Mouse (Mus musculus) hindbrain, postnatal 0 days (tissue): ENCODE results near the gene Ccin. TPM values are rescaled to one million over a fixed set of nuclear protein-coding genes. Genes with fewer than 3 reads are reported as not detected.

Experiments used
- ATAC-seq: fragments of 200-750 bp; cut with Nextera tagmentation; 2 replicates; pipeline ENCODE4 v1.8.0; 2017; ENCODE audit warnings: mild to moderate bottlenecking, moderate TSS enrichment, moderate library complexity
- DNase-seq: peaks from one replicate; pipeline ENCODE4 v3.0.0-alpha.2; 2015; ENCODE audit warnings: low spot score
- H3K27ac ChIP-seq: fragments of 300-500 bp; sonication (generic); 2 replicates; pipeline ENCODE4 v1.5.1; 2014; ENCODE audit warnings: mild to moderate bottlenecking
- H3K27me3 ChIP-seq: fragments of 300-500 bp; sonication (generic); 2 replicates; pipeline ENCODE4 v1.6.1; 2014; ENCODE audit warnings: low read length, mixed read lengths; ENCODE audit not compliant: insufficient read depth
- H3K36me3 ChIP-seq: fragments of 300-500 bp; sonication (generic); 2 replicates; pipeline ENCODE4 v1.6.1; 2014; ENCODE audit warnings: low read length, mixed read lengths; ENCODE audit not compliant: insufficient read depth
- H3K4me1 ChIP-seq: fragments of 300-500 bp; sonication (generic); 2 replicates; pipeline ENCODE4 v1.6.1; 2014; ENCODE audit warnings: antibody characterized with exemption, low read length, mixed read lengths; ENCODE audit not compliant: insufficient read depth
- H3K4me2 ChIP-seq: fragments of 300-500 bp; sonication (generic); 2 replicates; pipeline ENCODE4 v1.6.1; 2014; ENCODE audit warnings: low read depth, mild to moderate bottlenecking, low read length, moderate library complexity, mixed read lengths
- H3K4me3 ChIP-seq: fragments of 300-500 bp; sonication (generic); 2 replicates; pipeline ENCODE4 v1.5.1; 2014; ENCODE audit warnings: low read length
- H3K9ac ChIP-seq: fragments of 300-500 bp; sonication (generic); replicated peaks from 2 replicates; pipeline ENCODE4 v1.6.1; 2014; ENCODE audit warnings: mild to moderate bottlenecking, low read length, moderate library complexity, mixed read lengths
- H3K9me3 ChIP-seq: fragments of 300-500 bp; sonication (generic); 2 replicates; pipeline ENCODE4 v1.6.1; 2016; ENCODE audit warnings: low read length, mixed read lengths
- CTCF ChIP-seq: IDR thresholded peaks from 2 replicates; pipeline ENCODE4 v1.5.1; 2016; ENCODE audit warnings: antibody characterized with exemption, control low read depth, low read depth
- WGBS: fragments of 180-500 bp; shearing (Covaris S2); extraction: QIAGEN DNeasy Blood & Tissue Kit; methylation state at CpG from one replicate; pipeline ENCODE4 v1.1.7; 2014; 5-methylcytosine and 5-hydroxymethylcytosine counted together
- polyA plus RNA-seq: library from polyadenylated mRNA; unstranded; fragments of >200 nt; fragmentation: Nextera tagmentation; extraction: Ambion mirVana; gene quantifications from 2 replicates; pipeline ENCODE4 v1.2.1, GENCODE M21; 2015
- total RNA-seq: library from RNA; depleted of rRNA; stranded (reverse); fragments of >200 nt; gene quantifications from 2 replicates; pipeline ENCODE4 v1.2.3, GENCODE M21; 2014

Ccin gene
- total and polyA plus RNA-seq, 2 experiments from 2014 or later = not detected

DNA sequence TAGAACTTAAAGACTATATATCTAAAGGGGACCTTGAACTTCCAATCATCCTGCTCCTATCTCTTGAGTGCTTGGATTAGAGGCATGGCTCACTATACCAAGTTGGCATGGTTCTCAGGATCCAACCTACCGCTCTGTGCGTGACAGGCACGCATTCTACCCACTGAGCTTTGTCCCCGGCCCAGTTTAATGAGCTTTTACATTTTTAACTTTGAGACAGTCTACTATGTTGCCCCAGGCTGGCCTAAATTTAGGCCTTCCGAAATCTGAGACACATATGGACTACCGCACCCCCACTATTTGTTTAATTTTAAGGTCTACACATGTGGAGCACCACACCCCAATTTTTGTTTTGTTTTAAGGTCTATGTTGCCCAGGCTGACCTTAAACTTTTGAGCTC lies 2.4 kb upstream of the Ccin start:
- 91% methylated on average over 6 of the region's 6 CpGs for WGBS

DNA sequence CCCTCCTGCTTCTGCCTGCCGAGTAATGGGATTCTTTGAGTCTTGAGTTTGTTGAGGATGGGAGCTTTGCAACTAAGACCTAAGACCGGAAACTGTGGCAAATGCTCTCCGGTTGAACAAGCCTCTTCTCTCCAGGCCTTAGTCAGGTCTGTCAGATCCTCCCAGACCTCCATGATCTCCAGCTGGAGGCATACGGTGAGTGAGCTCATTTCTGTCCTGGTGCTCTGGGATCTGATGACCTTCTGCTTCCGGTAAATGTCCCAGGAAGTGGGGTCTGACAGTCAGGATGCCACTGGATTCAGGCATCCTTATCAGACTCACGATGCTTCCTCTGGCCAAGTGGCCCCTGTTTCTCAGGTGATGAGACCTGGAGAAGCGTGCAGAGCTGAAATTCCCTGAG lies 2.0 kb upstream of the Ccin start:
- H3K4me2 ChIP-seq = no peak overlapping the region
- H3K36me3 ChIP-seq = no peaks in the 10 kb centered on the region
- no peak for TF ChIP-seq CTCF
- no peaks in the 10 kb centered on the region for H3K9me3 ChIP-seq
- H3K4me3 ChIP-seq = no peak overlapping the region
- DNase-seq (no peak), ATAC-seq (no peak)
- no peaks in the 10 kb centered on the region for H3K27me3 ChIP-seq
- no peaks in the 10 kb centered on the region for H3K4me1 ChIP-seq
- H3K27ac ChIP-seq = no peak overlapping the region
- H3K9ac ChIP-seq = no peak overlapping the region
- WGBS = 88% methylated on average over 7 of the region's 7 CpGs

More for the DNA sequence above, 2.4 kb upstream of the Ccin start:
- DNase-seq = no peak
- H3K9me3 ChIP-seq = no peaks in the 10 kb centered on the region
- no peaks in the 10 kb centered on the region for H3K4me1 ChIP-seq
- TF ChIP-seq CTCF = no peak
- no peak for ATAC-seq
- H3K27me3 ChIP-seq = no peaks in the 10 kb centered on the region
- H3K9ac ChIP-seq = no peak overlapping the region
- no peaks in the 10 kb centered on the region for H3K36me3 ChIP-seq
- H3K4me2 ChIP-seq = no peak overlapping the region
- no peak overlapping the region for H3K4me3 ChIP-seq
- no peak overlapping the region for H3K27ac ChIP-seq

DNA sequence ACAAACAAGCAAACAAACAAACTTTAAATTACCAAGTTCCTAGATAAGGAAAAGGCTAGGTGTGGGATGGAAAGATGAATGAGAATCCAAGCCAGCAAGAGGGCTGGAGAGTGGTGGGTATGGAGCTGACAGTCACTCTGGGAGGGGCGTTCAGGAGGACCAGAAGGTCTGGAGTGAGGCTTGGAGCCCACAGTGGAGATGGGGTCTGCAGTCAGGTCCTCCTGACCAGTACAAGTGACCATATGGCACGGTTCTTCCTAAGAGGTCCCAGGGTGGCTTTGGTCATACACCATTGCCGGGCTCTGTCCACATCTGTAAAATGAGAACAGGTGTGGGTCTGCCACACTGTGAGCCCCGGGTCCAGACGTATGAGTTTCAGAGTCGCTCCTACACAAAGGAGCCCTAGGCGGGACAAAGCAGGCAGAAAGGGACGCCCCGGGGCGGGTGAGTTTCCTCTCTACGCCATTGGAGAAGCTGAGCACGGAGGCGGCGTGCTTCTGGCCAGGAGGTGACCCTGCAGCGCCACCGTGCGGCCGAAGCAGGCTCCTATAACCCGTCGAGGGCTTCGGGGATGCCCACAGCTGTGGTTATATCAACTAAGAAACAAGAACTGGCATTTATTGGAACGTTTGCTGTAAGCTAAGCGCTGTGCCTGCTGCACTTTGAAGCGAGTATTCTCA lies 1.1 kb upstream of the Ccin start:
- H3K36me3 ChIP-seq = no peaks in the 10 kb centered on the region
- no peaks in the 10 kb centered on the region for H3K27me3 ChIP-seq
- peak overlapping the region; percentile 32 for H3K4me3 ChIP-seq
- no peak overlapping the region for H3K27ac ChIP-seq
- WGBS = 1% methylated on average over 24 of the region's 24 CpGs
- ATAC-seq = peak; percentile 95
- DNase-seq = peak; percentile 95
- H3K4me2 ChIP-seq = peak overlapping the region; percentile 62
- peak; percentile 95 for TF ChIP-seq CTCF
- peak overlapping the region; percentile 34; the same call in 1 of the 2 replicates for H3K9ac ChIP-seq
- no peaks in the 10 kb centered on the region for H3K4me1 ChIP-seq
- H3K9me3 ChIP-seq = no peaks in the 10 kb centered on the region

DNA sequence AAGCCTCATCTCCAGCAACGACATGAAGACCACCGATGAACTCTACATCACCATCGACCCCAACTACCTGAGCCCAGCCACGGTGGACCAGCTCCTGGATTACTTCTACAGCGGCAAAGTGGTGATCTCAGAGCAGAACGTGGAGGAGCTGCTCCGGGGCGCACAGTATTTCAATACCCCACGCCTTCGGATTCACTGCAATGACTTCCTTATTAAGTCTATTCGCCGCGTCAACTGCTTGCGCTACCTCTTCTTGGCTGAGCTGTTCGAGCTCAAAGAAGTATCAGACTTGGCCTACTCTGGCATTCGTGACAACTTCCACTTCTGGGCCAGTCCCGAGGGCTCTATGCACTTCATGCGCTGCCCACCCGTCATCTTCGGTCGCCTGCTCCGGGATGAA lies 473 bp downstream of the Ccin start:
- Histone ChIP-seq H3K4me3 (no peak overlapping the region), H3K27ac (no peak overlapping the region), H3K27me3 (no peaks in the 10 kb centered on the region), H3K9ac (no peak overlapping the region), H3K4me1 (no peaks in the 10 kb centered on the region), H3K36me3 (no peaks in the 10 kb centered on the region), H3K4me2 (no peak overlapping the region), H3K9me3 (no peaks in the 10 kb centered on the region)
- WGBS = 91% methylated on average over 22 of the region's 22 CpGs
- TF ChIP-seq CTCF = no peak
- DNase-seq = no peak
- no peak for ATAC-seq

DNA sequence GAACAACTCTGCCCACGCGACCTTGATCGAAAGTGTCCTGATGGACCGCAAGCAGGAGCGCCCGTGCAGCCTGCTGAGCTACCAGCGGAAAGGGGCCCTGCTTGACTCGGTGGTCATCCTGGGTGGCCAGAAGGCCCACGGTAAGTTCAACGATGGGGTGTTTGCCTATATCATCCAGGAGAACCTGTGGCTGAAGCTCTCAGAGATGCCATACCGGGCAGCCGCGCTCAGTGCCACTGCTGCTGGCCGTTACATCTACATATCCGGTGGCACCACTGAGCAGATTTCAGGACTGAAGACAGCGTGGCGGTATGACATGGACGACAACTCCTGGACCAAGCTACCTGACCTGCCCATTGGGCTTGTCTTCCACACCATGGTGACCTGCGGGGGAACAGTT lies 1.0 kb downstream of the Ccin start:
- no peak overlapping the region for H3K4me2 ChIP-seq
- DNase-seq (no peak), ATAC-seq (no peak)
- no peaks in the 10 kb centered on the region for H3K36me3 ChIP-seq
- H3K27me3 ChIP-seq = no peaks in the 10 kb centered on the region
- no peak overlapping the region for H3K27ac ChIP-seq
- no peaks in the 10 kb centered on the region for H3K9me3 ChIP-seq
- H3K4me3 ChIP-seq = no peak overlapping the region
- no peak for TF ChIP-seq CTCF
- WGBS = 93% methylated on average over 19 of the region's 19 CpGs
- no peaks in the 10 kb centered on the region for H3K4me1 ChIP-seq
- H3K9ac ChIP-seq = no peak overlapping the region

DNA sequence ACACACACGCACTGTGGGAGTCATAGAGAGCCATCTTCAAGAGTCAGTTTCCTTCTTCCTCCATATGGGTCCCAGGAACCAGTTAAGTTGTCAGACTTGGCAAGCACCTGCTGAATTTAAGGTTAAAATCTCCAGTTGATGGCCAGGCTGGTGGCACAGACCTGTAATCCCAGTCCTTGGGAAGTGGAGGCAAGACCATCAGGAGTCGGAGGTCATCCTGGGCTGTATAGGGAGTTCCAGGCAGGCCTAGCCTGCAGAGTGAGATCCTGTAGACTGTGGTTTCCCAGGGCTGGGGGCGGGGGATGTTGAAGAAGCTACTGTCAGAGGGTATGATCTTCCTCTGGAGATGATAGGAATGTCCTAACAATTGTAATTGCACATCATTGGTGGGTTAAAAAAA lies 5.7 kb downstream of the Ccin start:
- H3K9ac ChIP-seq = no peak overlapping the region
- H3K4me3 ChIP-seq = no peak overlapping the region
- H3K27me3 ChIP-seq = no peaks in the 10 kb centered on the region
- no peak overlapping the region for H3K4me2 ChIP-seq
- no peaks in the 10 kb centered on the region for H3K36me3 ChIP-seq
- no peak overlapping the region for H3K27ac ChIP-seq
- TF ChIP-seq CTCF = no peak
- no peaks in the 10 kb centered on the region for H3K4me1 ChIP-seq
- no peak for DNase-seq
- ATAC-seq = no peak
- no peaks in the 10 kb centered on the region for H3K9me3 ChIP-seq
- WGBS = 94% methylated on average over 3 of the region's 3 CpGs

DNA sequence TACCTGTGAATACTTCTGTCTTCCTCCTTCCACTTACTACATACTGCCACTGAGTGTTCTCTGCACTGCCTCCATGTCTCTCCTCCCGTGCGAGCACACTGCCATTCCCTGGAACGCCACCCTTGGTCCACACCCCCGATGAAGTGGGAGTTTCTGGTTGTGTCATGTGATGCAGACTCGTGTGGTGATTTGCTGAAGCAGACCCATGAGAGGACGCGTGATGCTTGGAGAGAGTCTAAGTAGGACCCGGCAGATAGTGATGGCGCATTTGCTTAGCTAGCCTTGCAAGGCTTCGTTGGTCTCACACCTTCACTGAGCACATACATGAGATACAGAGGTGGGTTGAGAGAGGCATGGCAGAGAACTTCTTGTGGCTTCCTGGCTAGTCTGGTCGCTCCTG lies 9.8 kb downstream of the Ccin start:
- 96% methylated on average over 11 of the region's 11 CpGs for WGBS
- H3K36me3 ChIP-seq = no peaks in the 10 kb centered on the region
- DNase-seq (no peak), ATAC-seq (no peak)
- H3K9ac ChIP-seq = no peak overlapping the region
- H3K4me1 ChIP-seq = no peaks in the 10 kb centered on the region
- H3K27ac ChIP-seq = no peak overlapping the region
- TF ChIP-seq CTCF = no peak
- no peak overlapping the region for H3K4me3 ChIP-seq
- H3K27me3 ChIP-seq = no peaks in the 10 kb centered on the region
- no peak overlapping the region for H3K4me2 ChIP-seq
- no peaks in the 10 kb centered on the region for H3K9me3 ChIP-seq
